Mouse (Mus musculus) v-Abl transformed pro-B cells (cell line): ENCODE data around the gene Cep250.
"Not testable (repeated sequence)": the region's sequence is repeated elsewhere in the genome, so short reads cannot be mapped to it uniquely, and the experiment has no call there.

Source experiments
- in situ Hi-C, 2 experiments: fragments of 400-800 bp; cut with MboI; formaldehyde crosslinking; loops; one replicate each; pipeline ENCODE4 v1.15.1; 2025; ENCODE audit not compliant: unreplicated experiment in 2 of 2

Cep250 gene

DNA sequence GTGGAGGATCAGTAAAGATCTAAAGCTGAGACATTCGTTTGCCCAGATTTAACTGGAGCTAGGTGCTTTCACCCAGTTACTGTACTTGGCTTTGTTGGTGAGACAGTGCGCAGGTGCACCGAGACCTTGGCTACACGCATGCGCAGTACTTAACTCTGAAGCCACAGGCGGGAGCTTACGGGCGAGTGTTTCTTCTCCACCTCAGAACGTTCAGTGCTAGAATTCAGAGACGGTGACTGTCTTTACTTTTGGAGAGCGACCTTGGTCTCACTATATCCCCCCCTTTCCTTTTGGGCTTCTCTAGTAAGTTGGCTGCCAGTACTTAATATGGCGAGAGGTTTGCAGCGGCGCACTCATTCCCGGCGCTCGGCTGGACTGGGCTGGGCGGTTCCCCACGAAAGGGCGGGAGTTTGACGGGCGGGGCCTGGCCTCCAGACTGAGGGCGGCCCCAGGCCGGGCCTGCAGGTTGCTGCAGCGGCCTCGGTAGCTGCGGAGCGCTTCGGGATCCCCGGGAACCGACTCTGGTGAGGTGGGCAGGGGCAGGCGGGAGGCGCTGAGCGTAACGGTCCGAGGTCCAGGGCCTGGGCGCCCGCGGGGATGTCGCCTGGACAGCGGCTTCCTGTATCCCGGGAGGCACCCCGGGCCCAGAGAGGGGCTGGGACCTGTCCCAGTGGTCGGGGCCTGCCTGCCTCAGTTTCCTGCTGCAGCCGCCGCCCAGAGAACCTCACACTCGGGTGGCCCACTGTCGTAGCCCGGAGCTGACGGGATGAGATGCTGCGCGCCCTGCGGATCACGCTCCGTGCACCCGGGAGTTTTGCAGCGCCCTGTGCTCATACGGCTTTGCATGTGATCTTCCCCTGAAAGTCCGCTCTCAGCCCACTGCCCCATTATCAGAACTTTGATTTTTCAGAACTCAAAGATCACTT is at the start of gene Cep250:
TSS of gene Cep250 (plus strand) at position 325 of the 926 bp plus-strand sequence.
- in situ Hi-C loops: loop anchor here in 1 of 2 experiments (10.0 kb wide), 2 partner anchors 298 to 328 kb away; no protein-coding TSS in a partner anchor

DNA sequence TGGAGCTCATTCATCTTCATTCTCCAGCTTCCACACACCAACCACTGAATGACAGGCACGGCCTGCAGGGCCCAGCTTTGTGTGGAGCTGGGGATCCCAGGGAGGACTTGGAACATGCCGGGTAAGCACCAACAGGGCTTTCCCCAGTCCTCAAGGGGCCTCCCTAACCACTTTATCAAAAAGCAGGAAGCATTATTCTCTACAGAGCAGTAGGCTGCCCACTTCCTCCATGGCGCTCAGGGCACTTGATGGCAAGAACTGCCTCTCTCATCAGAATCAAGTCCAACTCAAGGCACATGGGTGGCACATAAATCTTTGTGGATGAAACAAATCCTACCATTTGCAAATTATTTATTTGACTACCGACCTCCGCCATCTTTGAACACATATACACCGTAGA is 41.6 kb upstream of the Cep250 start:
- in situ Hi-C loops: no loop called here

DNA sequence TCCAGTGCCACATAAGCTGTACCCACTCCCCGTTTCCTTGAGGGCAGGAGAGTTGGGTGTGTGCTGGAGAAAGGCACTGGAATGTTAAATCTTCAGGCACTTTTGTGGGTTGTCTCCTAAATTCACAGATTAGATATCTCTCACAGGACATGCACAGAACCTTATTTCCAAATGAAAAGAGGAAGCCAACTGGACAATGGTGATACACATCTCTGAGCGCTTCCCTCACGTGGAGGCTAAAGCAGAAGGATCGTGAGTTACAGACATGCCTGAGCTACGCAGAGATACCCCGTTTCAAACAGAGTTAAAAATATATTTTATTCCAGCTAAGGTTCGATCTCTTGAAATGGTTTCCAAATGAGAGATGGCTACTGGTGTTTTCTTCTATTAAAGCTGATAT is 33.1 kb upstream of the Cep250 start:
- in situ Hi-C loops: no loop called here

DNA sequence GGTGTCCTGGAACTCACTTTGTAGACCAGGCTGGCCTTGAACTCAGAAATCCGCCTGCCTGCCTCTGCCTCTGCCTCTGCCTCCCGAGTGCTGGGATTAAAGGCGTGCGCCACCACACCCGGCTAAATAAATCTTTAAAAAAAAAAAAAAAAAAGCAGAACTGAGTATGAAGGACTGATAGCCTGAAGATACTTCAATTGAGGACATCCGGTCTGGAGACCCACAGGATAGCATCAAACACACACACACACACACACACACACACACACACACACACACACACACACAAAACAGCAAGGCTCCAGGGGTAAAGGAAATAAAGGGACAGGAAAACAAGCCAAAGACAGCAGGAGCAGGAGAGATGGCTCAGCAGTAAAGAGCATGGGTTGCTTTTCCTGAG is 31.0 kb upstream of the Cep250 start:
- in situ Hi-C loops: not testable (repeated sequence)

DNA sequence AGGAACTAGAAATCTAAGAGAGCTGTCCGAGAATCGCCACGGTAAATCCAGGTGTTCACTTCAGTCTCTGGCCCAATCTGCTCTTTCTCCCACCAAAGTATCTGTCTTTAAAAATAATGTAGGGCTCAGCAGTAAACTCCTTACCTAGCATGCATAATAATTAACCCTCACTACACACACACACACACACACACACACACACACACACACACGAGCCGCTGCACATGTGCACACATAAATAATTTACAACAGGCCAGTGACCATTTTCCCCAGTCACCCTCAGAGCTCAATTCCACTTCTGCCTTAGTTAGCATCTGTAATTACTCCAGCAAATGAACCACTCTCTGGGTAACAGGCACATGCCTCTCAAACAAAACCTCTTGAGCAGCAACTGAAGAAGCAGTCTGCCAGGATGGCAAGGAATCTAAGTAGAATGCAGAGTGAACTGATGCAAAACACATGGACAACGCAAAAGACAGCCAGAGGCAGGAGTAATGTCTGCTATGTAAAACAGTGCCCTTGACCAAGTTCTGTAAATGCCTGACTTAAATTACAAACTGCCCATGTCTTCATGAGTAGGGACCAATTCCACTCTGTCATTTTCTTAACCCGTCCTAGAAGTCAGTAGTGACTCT is 27.4 kb upstream of the Cep250 start:
- in situ Hi-C loops: no loop called here

DNA sequence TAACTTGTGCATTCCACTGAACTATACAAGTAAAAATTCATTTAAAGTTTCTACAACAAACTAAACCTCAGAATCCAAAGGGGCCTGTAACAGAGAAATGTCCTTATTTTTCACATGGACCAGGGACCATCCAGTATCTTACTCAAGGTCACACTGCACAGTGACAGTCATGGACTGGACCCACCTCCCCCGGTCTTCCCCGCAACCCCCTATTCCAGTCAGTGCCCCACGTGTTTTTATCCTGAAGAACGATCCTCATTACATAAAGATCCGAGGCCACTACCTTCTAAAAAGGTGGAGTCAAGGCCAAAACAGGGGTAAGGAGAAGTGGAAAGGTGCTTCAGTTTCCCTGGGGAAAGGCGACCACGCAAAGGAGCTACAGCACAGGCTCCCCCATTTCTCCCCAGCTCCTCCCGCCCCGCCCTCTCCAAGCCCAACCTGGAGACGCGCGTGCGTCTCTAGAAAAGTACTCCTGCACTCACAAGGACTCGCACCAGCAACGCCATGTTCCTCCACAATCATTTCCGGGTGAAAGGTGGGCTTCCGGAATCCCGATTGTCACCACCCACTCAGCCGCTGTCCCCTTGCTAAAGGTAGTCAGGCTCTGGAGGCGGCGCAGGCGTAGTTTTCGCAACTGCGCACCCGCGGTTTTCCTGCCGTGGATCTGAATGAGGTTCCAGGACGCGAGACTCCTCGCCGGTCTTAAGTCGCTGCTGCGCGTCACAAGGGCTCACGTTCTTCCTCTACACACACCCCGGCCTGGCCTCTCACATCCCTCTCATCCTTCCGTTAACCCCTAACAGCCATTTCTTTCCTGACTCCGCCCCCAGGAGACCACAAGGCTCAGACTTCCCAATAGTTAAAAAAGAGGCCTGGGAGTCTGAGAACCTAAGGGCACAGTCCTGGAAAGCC is 26.5 kb upstream of the Cep250 start, which contains the start of gene Uqcc1:
TSS of gene Uqcc1 (minus strand) at position 780 of the 912 bp plus-strand sequence.
- in situ Hi-C loops: no loop called here

DNA sequence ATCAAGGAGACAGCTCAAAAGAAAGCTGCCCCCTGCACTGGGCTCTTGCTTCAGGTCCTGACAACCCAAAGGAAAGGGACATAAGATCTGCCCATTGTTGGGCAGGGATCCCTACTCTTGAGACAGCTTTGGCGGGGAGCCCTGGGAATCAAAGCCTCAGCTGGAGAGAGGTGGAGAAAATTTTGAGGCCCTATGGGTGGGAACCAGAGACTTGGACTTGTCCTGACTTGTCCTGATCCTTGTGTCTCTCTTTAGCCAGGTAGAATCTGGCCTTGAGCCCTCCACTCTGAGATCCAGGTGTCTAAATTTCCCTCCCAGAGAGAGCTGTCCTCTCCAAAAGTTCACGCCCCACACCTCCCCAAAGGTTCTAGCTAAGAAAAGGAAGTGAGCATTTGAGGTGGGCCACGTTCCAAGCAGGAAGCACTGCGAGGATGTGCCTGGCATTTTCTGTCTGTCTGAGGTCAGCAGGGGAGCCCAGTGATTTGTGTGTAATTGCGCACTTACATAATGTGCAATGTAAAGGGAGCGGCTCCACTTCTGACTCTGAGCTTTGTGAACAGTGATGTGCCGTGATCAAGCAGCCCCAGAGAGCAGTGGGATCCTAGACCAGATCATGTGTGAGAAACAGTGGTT is 16.2 kb upstream of the Cep250 start:
- in situ Hi-C loops: loop anchor here (5.0 to 10.0 kb wide), 3 partner anchors 88 to 345 kb away; no protein-coding TSS in a partner anchor

DNA sequence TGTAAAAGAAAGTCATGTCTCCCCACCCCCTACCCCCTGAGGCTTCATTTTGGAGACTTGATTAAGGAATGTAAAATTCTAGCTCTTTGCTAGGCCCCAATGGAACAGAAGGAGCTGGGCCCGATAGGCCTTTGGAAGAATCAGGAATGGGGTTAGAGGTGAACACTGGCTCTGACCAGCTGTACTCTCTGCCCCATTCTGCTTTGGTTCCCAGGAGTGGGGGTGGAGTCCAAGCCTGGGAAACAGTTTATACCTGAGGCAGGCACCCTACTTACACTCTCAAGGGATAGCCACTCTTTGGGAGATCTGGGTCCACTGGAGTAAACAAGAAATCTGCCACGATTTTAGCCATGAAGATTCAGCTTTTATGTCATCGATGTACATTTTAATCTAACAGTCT is 15.6 kb upstream of the Cep250 start, which contains the start of gene Gm15557:
TSS of gene Gm15557 (plus strand) at position 48 of the 400 bp plus-strand sequence.
- in situ Hi-C loops: loop anchor here (5.0 to 10.0 kb wide), 3 partner anchors 88 to 344 kb away; no protein-coding TSS in a partner anchor

DNA sequence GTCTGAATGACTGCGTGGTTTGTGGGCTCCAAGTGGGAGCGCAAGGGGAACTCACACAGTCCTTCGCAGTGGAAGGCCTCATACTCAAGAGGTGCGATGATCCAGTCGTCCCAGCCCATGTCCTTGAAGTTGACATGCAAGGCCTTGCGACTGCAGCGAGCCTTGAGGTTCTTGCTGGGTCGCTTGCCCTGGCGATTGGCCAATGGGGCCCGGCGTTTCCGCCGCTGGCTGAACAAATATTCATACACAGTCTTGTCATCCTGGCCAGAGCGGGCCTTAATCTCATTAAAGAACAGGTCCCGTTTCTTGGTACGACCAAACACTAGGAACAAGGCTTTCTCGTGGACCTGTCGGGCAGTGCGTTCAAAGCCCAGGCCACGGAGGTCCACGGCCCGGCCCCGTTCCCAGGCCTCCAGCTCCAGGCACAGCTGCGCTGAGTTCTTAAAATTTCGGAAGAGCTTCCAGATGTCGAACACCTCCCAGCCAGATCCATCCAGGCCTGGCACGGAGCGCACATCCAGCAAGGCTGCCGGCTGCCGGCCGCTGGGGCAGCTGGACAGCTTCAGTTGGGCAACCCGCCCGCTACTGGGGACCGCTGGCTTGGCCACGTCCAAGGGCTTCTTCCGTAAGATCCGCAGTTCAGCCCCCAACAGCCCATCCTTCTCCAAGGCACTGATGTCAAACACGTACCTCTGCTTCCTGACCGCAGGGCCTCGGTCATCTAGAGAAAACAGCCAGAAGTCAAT is 14.4 kb upstream of the Cep250 start:
- in situ Hi-C loops: loop anchor here (5.0 to 10.0 kb wide), 3 partner anchors 90 to 343 kb away; no protein-coding TSS in a partner anchor

DNA sequence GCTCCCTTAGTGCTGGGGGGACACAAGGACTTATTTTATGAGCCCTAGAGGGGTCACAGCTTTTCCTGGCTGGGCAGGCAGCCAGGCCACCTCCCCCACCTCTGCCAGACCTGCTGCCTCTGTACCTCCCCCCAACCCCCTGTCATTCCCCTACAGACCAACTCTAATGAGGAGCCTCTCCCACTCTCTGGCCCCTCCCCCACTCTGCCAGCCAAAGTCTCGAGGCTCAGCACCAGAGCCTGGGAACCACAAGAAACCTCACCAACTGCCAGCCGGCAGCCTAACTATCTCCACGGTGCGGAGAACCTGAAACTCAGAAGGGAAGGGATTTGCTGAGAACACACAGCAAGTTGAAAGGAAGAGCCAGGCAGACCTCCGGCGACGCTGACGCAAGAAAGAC is 12.8 kb upstream of the Cep250 start:
- in situ Hi-C loops: loop anchor here (5.0 to 10.0 kb wide), 3 partner anchors 91 to 341 kb away; no protein-coding TSS in a partner anchor

DNA sequence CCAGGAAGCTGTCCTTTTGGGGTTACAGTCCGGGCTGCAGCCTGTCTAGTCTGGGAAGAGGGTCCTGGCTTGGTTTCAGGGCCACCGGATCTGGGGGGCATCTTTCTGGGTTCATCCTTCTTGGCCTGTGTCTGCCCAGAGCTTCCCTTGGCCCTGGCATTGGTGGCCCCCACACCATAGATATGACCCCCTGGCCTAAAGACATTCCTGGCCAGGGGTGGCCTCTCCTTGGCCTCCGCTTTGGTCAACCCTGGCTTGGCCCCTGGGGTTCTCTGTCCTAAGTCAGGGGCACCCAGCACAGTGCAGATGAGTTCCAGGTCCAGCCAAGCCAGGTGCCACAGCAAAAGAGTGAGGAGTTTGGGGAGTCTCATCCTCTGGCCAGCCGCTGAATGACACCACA is 11.6 kb upstream of the Cep250 start:
- in situ Hi-C loops: loop anchor here (5.0 to 10.0 kb wide), 3 partner anchors 92 to 340 kb away; no protein-coding TSS in a partner anchor

DNA sequence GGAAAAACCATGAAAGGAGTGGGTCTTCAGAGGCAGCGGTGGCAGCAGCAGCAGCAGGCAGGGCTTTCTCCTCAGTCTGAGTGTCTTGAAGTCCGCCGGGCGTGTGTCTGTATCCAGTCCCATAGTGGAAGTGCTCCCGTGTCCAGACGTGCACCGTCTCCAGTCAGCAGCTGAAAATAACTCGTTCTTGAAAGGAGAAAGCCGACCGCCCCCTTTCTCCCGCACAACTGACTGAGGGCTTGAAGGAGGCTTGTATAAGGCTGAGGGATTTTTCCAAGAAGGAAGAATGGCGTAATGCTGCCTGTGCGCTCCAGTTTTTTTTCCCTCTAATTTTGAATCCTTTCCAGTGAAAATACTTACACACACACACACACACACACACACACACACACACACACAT is 11.1 kb upstream of the Cep250 start, which contains the start of gene Gdf5:
TSS of gene Gdf5 (minus strand) at position 244 of the 400 bp plus-strand sequence.
- in situ Hi-C loops: loop anchor here (5.0 to 10.0 kb wide), 3 partner anchors 93 to 340 kb away; no protein-coding TSS in a partner anchor

DNA sequence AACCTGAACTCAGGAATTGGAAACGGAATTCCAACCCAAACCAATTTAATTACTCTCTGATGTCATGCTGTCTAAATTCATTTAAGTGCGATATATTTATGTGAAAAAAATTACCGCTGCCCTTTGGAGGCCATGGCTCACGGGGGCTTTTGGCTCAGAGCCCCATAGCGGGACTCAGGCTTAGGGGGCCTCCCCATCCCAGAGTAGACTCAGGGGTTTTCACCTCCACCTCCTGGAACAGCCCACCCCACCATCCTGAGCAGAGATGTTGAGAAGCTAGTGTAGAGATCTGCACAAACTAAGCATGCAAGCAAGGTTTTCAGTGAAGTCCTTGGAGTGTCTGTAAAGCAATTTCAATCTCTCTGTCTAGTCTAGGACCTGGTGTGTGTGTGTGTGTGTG is 10.7 kb upstream of the Cep250 start:
- in situ Hi-C loops: loop anchor here (5.0 to 10.0 kb wide), 3 partner anchors 93 to 339 kb away; no protein-coding TSS in a partner anchor

DNA sequence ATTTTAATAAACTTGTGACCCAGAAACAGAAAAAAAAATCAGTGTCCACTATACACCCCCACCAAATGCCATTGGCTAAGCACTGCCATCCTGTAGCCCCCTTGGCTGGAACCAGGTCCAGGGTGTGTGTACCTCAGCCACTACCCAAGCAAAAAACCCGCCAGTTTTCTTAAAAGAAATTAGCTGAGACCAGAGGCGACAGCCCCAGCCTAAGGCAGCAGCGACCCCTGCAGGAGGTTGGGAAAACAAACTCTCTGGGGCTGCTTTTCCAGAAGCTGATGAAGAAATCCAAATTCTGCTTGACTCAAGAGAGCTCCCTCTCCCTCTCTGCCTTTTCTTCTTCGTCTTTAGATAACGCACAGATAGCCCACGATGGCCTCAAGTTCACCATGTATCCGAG is 10.2 kb upstream of the Cep250 start:
- in situ Hi-C loops: loop anchor here (5.0 to 10.0 kb wide), 3 partner anchors 94 to 339 kb away; no protein-coding TSS in a partner anchor

DNA sequence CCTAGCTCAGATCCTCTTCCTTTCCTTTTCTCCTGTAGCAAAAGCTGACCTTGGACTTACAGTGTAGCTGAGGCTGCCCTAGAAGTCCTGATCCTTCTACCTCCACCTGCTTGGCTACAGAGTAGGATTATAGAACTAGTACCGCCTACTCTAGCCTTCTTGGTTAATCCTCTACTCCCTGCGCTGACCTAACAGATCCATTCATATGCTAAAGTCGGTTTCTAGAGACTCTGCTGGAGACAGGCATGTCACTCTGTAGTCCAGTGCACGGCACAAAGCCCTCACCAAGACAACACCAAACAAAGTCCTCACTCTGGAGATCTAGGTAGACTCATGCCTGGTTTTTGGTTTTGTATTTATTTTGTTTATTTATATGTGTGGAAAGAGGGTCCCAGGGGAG is 9.8 kb upstream of the Cep250 start:
- in situ Hi-C loops: loop anchor here (5.0 to 10.0 kb wide), 3 partner anchors 94 to 338 kb away; no protein-coding TSS in a partner anchor

DNA sequence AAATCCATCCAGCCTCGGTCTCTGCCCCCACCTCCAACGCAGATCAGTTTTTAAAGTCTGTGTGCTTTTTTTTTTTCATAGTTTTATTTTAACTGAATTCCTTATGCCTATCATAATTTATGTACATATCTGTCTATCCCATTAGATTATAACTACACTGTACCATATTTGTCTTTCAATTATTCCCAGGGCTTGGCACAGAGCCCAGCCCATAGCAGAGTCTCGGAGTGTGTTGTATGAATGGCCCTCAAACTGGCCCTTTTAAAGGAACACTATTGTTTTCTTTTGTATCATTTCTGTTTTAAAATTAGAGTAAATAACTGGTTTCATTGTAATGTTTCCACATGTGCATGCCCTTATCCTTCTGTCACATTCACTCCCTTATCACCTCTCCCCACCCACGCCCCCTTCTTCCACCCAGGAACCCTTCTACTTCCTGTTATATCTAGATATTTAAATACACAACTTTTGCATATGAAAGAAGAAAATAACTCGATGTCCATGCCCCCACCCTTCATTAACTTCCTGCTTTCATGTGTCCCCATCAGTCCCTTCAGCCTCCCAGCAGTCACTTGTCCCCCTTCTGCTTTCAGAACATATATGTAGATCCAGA is 8.8 kb upstream of the Cep250 start:
- in situ Hi-C loops: loop anchor here (5.0 to 10.0 kb wide), 3 partner anchors 95 to 337 kb away; no protein-coding TSS in a partner anchor

DNA sequence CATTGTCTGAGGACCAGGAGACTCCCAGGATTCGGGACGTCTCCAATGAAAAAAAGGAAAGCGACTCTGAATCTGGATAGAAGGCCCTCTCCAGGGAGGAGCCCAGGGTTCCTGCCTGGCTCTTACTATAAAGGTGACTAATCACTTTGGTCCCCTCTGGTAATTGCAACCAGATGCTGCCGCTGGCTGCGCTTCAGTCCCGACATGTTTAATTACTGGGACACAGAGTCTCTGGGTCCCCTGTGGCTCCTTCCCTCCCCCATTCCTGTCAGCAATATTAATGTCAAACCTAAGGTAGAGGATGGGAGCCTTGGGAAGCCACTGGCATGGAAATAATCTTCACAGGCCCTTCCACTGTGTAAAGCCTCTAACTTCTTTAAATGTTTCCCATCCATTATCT is 6.9 kb upstream of the Cep250 start:
- in situ Hi-C loops: loop anchor here (5.0 to 10.0 kb wide), 3 partner anchors 97 to 335 kb away; no protein-coding TSS in a partner anchor

DNA sequence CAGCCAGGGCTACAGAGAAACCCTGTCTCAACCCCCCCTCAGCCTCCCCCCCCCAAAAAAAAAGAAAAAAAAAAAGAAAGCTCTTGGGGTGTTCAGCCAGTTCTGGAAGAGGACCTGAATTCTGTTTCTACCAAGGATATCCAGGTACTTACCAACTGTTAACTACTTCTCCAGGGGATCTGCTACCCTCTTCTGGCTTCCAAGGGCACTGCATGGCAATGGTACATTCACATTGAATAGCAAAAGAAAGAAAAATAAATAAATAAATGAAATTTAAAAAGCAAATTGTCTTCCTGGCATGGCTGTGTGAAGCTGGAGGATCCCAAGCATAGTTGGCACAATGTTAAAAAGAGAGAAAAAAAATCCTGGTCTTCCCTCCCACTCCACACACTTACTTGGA is 4.3 kb upstream of the Cep250 start:
- in situ Hi-C loops: loop anchor here in 1 of 2 experiments (10.0 kb wide), 2 partner anchors 303 to 333 kb away; no protein-coding TSS in a partner anchor
